Mouse (Mus musculus) mammary gland, adult 2 months (tissue): Measurements from ENCODE around the gene Vmn1r94. TPM values are rescaled to one million over a fixed set of nuclear protein-coding genes. Genes with fewer than 3 reads are reported as not detected.

Experiments used
- polyA plus RNA-seq: library from polyadenylated mRNA; depleted of rRNA; stranded (reverse); fragments of >200 nt; gene quantifications from 2 replicates; pipeline ENCODE4 v1.2.3, GENCODE M21; 2012; ENCODE audit warnings: low replicate concordance; rRNA removed

Vmn1r94 gene
- polyA plus RNA-seq, result not detected in 2 replicates

DNA sequence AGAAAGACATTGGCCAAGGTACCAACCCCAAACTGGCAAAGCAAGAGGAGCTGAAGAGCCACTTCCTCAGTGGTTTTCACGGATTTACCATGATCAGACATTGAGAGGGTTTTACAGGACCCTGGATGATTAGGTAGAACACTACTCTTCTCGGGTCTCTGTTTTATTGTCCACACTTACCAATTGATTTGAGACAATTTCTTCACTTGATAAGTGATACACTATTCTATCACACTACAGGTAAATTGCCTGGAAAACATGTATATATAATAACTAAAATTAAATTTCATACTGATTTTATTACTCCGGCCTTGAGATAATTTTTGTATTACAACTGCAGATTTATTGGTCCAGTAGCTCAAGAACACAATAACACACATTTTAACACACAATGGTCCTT, at the start of gene Vmn1r94:
Gene Vmn1r94 (minus strand): TSS at position 101 of the 400 bp plus-strand sequence.

GRCm38 (mm10) chr7:20205507-20205906, 37.3 kb upstream of the Vmn1r94 start, which contains the start of gene Gm6164:
TSS of gene Gm6164 (minus strand) at chr7:20205607.

GRCm38 (mm10) chr7:20193410-20193809, 25.2 kb upstream of the Vmn1r94 start, which contains the start of gene Vmn1r95:
TSS of gene Vmn1r95 (plus strand) at chr7:20193710.

DNA sequence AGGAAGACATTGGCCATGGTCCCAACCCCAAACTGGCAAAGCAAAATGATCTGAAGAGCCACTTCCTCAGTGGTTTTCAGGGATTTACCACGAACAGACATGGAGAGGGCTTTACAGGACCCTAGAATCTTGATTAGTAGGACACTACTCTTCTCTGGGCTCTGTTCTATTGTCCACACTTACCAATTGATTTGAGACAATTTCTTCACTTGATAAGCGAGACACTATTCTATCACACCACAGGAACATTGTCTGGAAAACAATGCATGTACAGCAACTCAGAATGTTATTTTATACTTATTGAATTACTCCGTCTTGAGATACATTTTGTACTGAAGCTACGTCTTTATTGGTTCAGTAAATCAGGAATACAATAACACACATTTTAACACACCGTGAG, 29.2 kb downstream of the Vmn1r94 start, which contains the start of gene Vmn1r93:
Gene Vmn1r93 (minus strand): TSS at position 101 of the 400 bp plus-strand sequence.

GRCm38 (mm10) chr7:20122479-20122878, 45.7 kb downstream of the Vmn1r94 start, which contains the start of gene Gm16442:
TSS of gene Gm16442 (minus strand) at chr7:20122579.

Other genes with a start within 250 kb of the Vmn1r94 start
- 12.9 and 18.0 TPM in 2 replicates for gene Pvr, start 247.2 kb downstream of the Vmn1r94 start, polyA plus RNA-seq
- gene Igsf23, start 217.6 kb downstream of the Vmn1r94 start, polyA plus RNA-seq, result 1.3 and 2.0 TPM in 2 replicates
- 0.13 and 0.19 TPM in 2 replicates for gene Ceacam20, start 203.0 kb downstream of the Vmn1r94 start, polyA plus RNA-seq
- 0.10 TPM in 1 of 2 replicates, not detected in the other for gene Nlrp9b, start 176.9 kb downstream of the Vmn1r94 start, polyA plus RNA-seq
- not detected in 2 replicates for gene Vmn1r91, start 68.7 kb downstream of the Vmn1r94 start, polyA plus RNA-seq
- not detected in 2 replicates for gene Gm16442, start 45.8 kb downstream of the Vmn1r94 start, polyA plus RNA-seq
- not detected in 2 replicates for gene Vmn1r93, start 29.3 kb downstream of the Vmn1r94 start, polyA plus RNA-seq
- not detected in 2 replicates for gene Vmn1r95, start 25.3 kb upstream of the Vmn1r94 start, polyA plus RNA-seq
- not detected in 2 replicates for gene Gm6164, start 37.2 kb upstream of the Vmn1r94 start, polyA plus RNA-seq
- not detected in 2 replicates for gene Gm4498, start 65.5 kb upstream of the Vmn1r94 start, polyA plus RNA-seq
- gene Gm5890, start 94.5 kb upstream of the Vmn1r94 start, polyA plus RNA-seq, result not detected in 2 replicates
- not detected in 2 replicates for gene Gm4133, start 165.7 kb upstream of the Vmn1r94 start, polyA plus RNA-seq
- not detected in 2 replicates for gene Gm5728, start 207.0 kb upstream of the Vmn1r94 start, polyA plus RNA-seq
- gene Vmn1r100, start 249.6 kb upstream of the Vmn1r94 start, polyA plus RNA-seq, result not detected in 2 replicates